In genomic region chr2:135723387-135723786, GRCm38 (mm10) we compare ENCODE assay signal across 21 mouse cellular contexts.
DNase-seq lines count a peak whose midpoint lies in the region; ATAC-seq lines count a peak whose summit lies in the region.
"Had no signal": no experiment of that assay in that cellular context is flagged by ENCODE, and none has a peak within 500 bp of the region (broad histone marks: within the 10 kb centered on the region; RNA-seq: fewer than 3 reads in every experiment).

No protein-coding gene starts in this region.

- peak; percentile 60 for DNase-seq in heart, adult 11 months
- no peak for DNase-seq in heart, adult 9 months (ENCODE audit: low spot score in 2 of 2)
- no peak for DNase-seq in hindbrain, embryonic 11.5 days (ENCODE audit: low spot score)
- DNase-seq in midbrain, embryonic 11.5 days (ENCODE audit: low spot score, missing footprints), result peak; percentile 69
- DNase-seq: adrenal gland, adult 2 months; adrenal gland, adult 8-10 months; adrenal gland, postnatal 10 days; adrenal gland, postnatal 14 days; adrenal gland, postnatal 25 days; adrenal gland, postnatal 36 days; B cell, adult 2 months; cerebellum, adult 11 months; cerebellum, adult 11-12 months; cerebellum, adult 18-20 months had no signal

- no peaks in the 10 kb centered on the region for H3K9me3 ChIP-seq in hindbrain, embryonic 15.5 days
- no peaks in the 10 kb centered on the region for H3K9me3 ChIP-seq in hindbrain, embryonic 11.5 days (ENCODE audit: control insufficient read depth, low read length)
- H3K9me3 ChIP-seq in midbrain, embryonic 11.5 days (ENCODE audit: control insufficient read depth, low read length), result no peaks in the 10 kb centered on the region
- no peaks in the 10 kb centered on the region for H3K9me3 ChIP-seq in midbrain, embryonic 13.5 days

- no peak overlapping the region for H3K9ac ChIP-seq in hindbrain, embryonic 15.5 days
- H3K9ac ChIP-seq in hindbrain, embryonic 11.5 days (ENCODE audit: low read depth, low read length), result no peak overlapping the region
- no peak overlapping the region for H3K9ac ChIP-seq in midbrain, embryonic 11.5 days (ENCODE audit: low read length)
- H3K9ac ChIP-seq in midbrain, embryonic 13.5 days (replicated peaks), result no peak overlapping the region

- peaks cover 22% of the 10 kb centered on the region for H3K4me1 ChIP-seq in hindbrain, embryonic 15.5 days (replicated peaks)
- no peaks in the 10 kb centered on the region for H3K4me1 ChIP-seq in hindbrain, embryonic 11.5 days (replicated peaks; ENCODE audit: control insufficient read depth, insufficient read depth, low read length)
- H3K4me1 ChIP-seq in midbrain, embryonic 11.5 days (ENCODE audit: control insufficient read depth, insufficient read depth, low read length), result peaks cover 12% of the 10 kb centered on the region
- peaks cover 23% of the 10 kb centered on the region for H3K4me1 ChIP-seq in midbrain, embryonic 13.5 days (replicated peaks)

- 90% methylated on average over 6 of the region's 6 CpGs for WGBS in hindbrain, embryonic 15.5 days
- 87% methylated on average over 6 of the region's 6 CpGs for WGBS in hindbrain, embryonic 11.5 days
- WGBS in midbrain, embryonic 11.5 days, result 93% methylated on average over 6 of the region's 6 CpGs
- WGBS in midbrain, embryonic 13.5 days, result 86% methylated on average over 6 of the region's 6 CpGs

- no peak overlapping the region for H3K27ac ChIP-seq in hindbrain, embryonic 15.5 days (replicated peaks)
- no peak overlapping the region for H3K27ac ChIP-seq in hindbrain, embryonic 11.5 days (ENCODE audit: low read depth, low read length)
- H3K27ac ChIP-seq in midbrain, embryonic 11.5 days (ENCODE audit: low read depth, low read length), result no peak overlapping the region
- H3K27ac ChIP-seq in midbrain, embryonic 13.5 days, result no peak overlapping the region

- 0 out of 2 replicates have a peak, but pooled peaks have one; percentile 24 for ATAC-seq in hindbrain, embryonic 15.5 days (ENCODE audit: low FRiP score, low read depth)
- ATAC-seq in hindbrain, embryonic 11.5 days (ENCODE audit: low FRiP score), result no peak
- ATAC-seq in midbrain, embryonic 11.5 days (ENCODE audit: low FRiP score), result no peak
- no peak for ATAC-seq in midbrain, embryonic 13.5 days
- ATAC-seq: activated CD4-positive, CD25-positive, alpha-beta regulatory T cell, adult 4 months; CD4-positive, CD25-positive, alpha-beta regulatory T cell, adult 4 months; Patski had no signal

- no peak overlapping the region for H3K4me3 ChIP-seq in hindbrain, embryonic 15.5 days
- no peak overlapping the region for H3K4me3 ChIP-seq in hindbrain, embryonic 11.5 days (ENCODE audit: low read depth, low read length)
- no peak overlapping the region for H3K4me3 ChIP-seq in midbrain, embryonic 11.5 days (ENCODE audit: low read depth, low read length)
- no peak overlapping the region for H3K4me3 ChIP-seq in midbrain, embryonic 13.5 days (replicated peaks)

- H3K27me3 ChIP-seq in hindbrain, embryonic 15.5 days, result no peaks in the 10 kb centered on the region
- no peaks in the 10 kb centered on the region for H3K27me3 ChIP-seq in hindbrain, embryonic 11.5 days (ENCODE audit: control insufficient read depth, insufficient read depth, low read length)
- H3K27me3 ChIP-seq in midbrain, embryonic 11.5 days (ENCODE audit: control insufficient read depth, insufficient read depth, low read length), result no peaks in the 10 kb centered on the region
- H3K27me3 ChIP-seq in midbrain, embryonic 13.5 days, result no peaks in the 10 kb centered on the region
- H3K27me3 ChIP-seq: CH12.LX, Patski had no signal

- H3K4me2 ChIP-seq in hindbrain, embryonic 15.5 days, result no peak overlapping the region
- no peak overlapping the region for H3K4me2 ChIP-seq in hindbrain, embryonic 11.5 days (replicated peaks; ENCODE audit: low read depth, low read length)
- H3K4me2 ChIP-seq in midbrain, embryonic 11.5 days, result no peak overlapping the region
- no peak overlapping the region for H3K4me2 ChIP-seq in midbrain, embryonic 13.5 days (replicated peaks)

- no peaks in the 10 kb centered on the region for H3K36me3 ChIP-seq in hindbrain, embryonic 15.5 days
- H3K36me3 ChIP-seq in hindbrain, embryonic 11.5 days (ENCODE audit: control insufficient read depth, insufficient read depth, low read length), result no peaks in the 10 kb centered on the region
- no peaks in the 10 kb centered on the region for H3K36me3 ChIP-seq in midbrain, embryonic 11.5 days (ENCODE audit: control insufficient read depth, insufficient read depth, low read length)
- H3K36me3 ChIP-seq in midbrain, embryonic 13.5 days, result no peaks in the 10 kb centered on the region
- H3K36me3 ChIP-seq: G1E had no signal

Comparison
In these comparisons a context has a peak if more than half of its experiments do, and no peak if none do; other contexts are left out.
1. DNase-seq: peak in heart, adult 11 months (single experiment) and midbrain, embryonic 11.5 days (single experiment); none in heart, adult 9 months (0 of 2) and hindbrain, embryonic 11.5 days (single experiment).